Mouse (Mus musculus) CD4-positive, CD25-positive, alpha-beta regulatory T cell, adult 4 months (primary cell): ENCODE results near the gene Galk2. TPM values are rescaled to one million over a fixed set of nuclear protein-coding genes. Genes with fewer than 3 reads are reported as not detected.

ENCODE experiments used
- ATAC-seq: one replicate; pipeline ENCODE4 v1.8.0; 2017
- polyA plus RNA-seq, 2 experiments: library from polyadenylated mRNA; unstranded; fragments of 100-300 nt; shearing (Covaris generic); gene quantifications; one replicate each; pipeline ENCODE4 v1.2.1; 2017

The Galk2 gene
- polyA plus RNA-seq, 2 experiments from 2014 or later, result 70.4 to 82.4 TPM

DNA sequence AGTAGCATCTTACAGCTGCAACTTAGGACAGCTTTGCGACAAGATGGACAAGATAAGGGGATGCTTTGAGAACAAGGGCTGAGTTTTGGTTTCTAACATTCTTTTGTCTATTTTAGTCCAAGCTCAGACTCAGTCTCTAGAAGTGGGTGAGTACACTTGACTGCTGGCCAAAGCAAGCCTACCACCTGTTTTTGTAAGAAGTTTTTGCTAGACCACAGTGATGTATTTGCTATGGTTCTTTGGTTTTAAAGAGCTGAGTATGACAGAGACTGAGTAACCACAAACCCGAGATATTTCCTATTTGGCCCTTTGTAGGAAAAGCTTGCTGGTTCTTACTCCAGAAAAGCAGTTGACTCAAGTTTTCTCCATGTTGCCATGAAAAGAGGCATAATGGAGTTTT, 89.3 kb downstream of the Galk2 start:
- ATAC-seq, result no peak

GRCm38 (mm10) chr2:125968811-125969210, 109.9 kb downstream of the Galk2 start:
- ATAC-seq, result no peak

GRCm38 (mm10) chr2:125973207-125973606, 114.3 kb downstream of the Galk2 start:
- ATAC-seq, result no peak

DNA sequence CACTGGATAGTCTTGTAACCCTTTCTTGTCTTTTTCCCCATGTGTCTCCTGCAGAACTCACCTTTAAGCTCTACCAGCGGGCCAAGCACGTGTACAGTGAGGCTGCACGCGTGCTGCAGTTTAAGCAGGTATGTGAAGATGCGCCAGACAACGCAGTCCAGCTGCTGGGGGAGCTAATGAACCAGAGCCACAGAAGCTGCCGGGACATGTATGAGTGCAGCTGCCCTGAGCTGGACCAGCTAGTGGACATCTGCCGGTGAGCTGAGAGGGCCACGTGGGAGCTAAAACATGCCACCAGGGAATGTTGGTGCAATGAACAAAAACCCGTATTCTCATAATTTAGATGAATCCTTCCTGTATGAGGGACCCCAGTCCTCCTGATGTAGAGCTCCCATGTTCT, 116.3 kb downstream of the Galk2 start:
- ATAC-seq, result no peak

GRCm38 (mm10) chr2:125975808-125976345, 117.0 kb downstream of the Galk2 start:
- no peak for ATAC-seq

GRCm38 (mm10) chr2:126002291-126002690, 143.4 kb downstream of the Galk2 start:
- ATAC-seq, result no peak

GRCm38 (mm10) chr2:126006088-126006487, 147.2 kb downstream of the Galk2 start:
- no peak for ATAC-seq

GRCm38 (mm10) chr2:126006742-126007141, 147.8 kb downstream of the Galk2 start:
- ATAC-seq, result no peak

GRCm38 (mm10) chr2:126014989-126015710, 156.2 kb downstream of the Galk2 start:
- ATAC-seq, result no peak

- ATAC-seq, result no peak
Measured at GRCm38 (mm10) chr2:126015763-126016473, 157.0 kb downstream of the Galk2 start.

DNA sequence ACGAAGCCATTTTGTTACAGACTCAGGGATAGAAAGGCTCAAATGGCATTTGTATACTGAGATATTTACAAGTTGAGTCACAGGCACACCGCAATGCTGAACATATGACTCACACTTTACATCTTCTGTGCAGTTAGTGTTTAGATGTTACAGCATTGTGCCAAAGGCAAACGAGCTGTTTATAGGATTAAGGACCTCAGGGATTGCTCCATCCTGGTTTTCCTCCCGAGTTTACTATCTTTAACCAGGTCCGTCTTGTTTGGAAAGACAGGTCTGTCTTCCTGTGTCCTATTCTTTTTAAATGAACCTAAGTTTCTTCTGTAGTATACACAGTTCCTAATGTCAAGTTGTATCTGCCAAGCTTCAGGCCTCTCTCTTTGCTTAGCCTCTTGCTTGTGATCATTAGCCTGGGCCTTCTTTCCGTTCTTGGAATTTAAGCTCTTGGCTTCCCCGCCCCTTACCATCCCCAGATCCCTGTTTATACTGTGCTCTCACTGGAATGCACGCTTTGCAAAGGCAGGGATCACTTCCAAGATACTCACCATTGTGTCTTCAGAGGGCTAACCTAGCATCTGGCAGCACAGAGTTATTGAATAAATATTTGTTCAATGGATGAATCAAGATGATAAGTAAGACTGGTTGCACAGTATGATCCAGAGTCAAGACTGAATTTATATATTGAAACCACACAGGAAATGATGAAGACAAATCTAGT, 172.4 kb downstream of the Galk2 start:
- no peak for ATAC-seq

DNA sequence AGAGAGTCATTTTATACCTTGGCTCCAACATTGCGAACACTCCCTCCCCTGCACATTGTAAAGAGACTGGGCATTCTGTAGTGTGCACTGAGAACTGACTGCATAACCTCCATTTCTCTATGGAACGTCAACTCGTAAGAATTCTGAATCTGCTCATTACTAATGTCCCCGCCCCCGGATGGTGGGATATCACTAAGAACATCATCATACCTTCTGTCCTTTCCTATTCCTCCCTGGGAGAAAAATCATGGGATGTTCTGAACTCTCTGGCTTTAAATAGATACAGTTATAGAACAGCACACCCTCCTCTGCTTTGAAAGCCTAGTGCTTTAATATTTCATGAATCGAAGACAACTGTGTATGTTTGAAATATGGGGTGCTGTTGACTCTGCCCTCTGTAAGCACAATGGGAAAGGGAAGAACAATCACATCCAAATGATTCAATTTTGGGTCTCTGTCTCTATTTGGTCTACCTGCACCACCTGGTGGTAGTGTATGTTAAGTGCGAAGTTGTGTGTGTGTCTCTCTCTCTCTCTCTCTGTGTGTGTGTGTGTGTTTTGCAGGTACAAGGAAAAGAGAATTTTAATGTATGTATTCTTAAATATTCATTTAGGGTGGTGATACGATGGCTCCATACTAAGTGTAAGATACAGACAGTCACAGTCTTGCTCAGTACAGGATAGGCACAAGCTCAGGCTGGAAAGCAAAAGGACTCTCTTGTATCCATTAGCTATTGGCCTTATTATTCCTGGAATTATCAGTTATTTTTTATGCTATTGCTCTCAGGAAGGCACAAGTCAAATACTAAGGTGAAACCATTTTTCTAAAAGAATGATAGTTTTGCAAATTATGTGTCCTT, 174.4 kb downstream of the Galk2 start:
- no peak for ATAC-seq

Other genes with a start within 250 kb of the Galk2 start
- gene Cep152, start 234.0 kb upstream of the Galk2 start, polyA plus RNA-seq, result 1 to 10 TPM; 6.0 TPM
- 1 to 10 TPM; 4.5 to 7.5 TPM for gene Eid1, start 186.0 kb upstream of the Galk2 start, polyA plus RNA-seq
- gene Shc4, start 135.0 kb upstream of the Galk2 start, polyA plus RNA-seq, result not detected
- gene Secisbp2l, start 76.2 kb upstream of the Galk2 start, polyA plus RNA-seq, result 10 to 100 TPM; 24.2 to 24.5 TPM
- 10 to 100 TPM; 74.9 to 79.6 TPM for gene Cops2, start within 50 bp of the Galk2 start, polyA plus RNA-seq
- not detected for gene Fgf7, start 175.5 kb downstream of the Galk2 start, polyA plus RNA-seq